Mouse (Mus musculus) kidney, postnatal 14 days (tissue): ENCODE results near the gene Taf12.

Source experiments
- DNase-seq: peaks from one replicate; pipeline ENCODE4 v3.0.0; 2022; ENCODE audit warnings: mixed read lengths

Gene Taf12

GRCm38 (mm10) chr4:132315711-132316110 is 41.5 kb downstream of the Taf12 start:
- DNase-seq, result peak; percentile 47

GRCm38 (mm10) chr4:132326481-132326880 is 52.3 kb downstream of the Taf12 start:
- DNase-seq, result peak; percentile 21

GRCm38 (mm10) chr4:132328391-132328982 is 54.3 kb downstream of the Taf12 start:
- no peak for DNase-seq

- DNase-seq, result peak; percentile 94
Measured at GRCm38 (mm10) chr4:132329115-132329834, 55.1 kb downstream of the Taf12 start, which contains the start of gene Trnau1ap. TSS of gene Trnau1ap (minus strand) at chr4:132329538.

GRCm38 (mm10) chr4:132329835-132330354 is 55.7 kb downstream of the Taf12 start:
- no peak for DNase-seq

GRCm38 (mm10) chr4:132331960-132332359 is 57.8 kb downstream of the Taf12 start:
- no peak for DNase-seq

- DNase-seq, result peak; percentile 51
Measured at GRCm38 (mm10) chr4:132332880-132333279, 58.7 kb downstream of the Taf12 start.

- DNase-seq, result peak; percentile 51
Measured at GRCm38 (mm10) chr4:132338943-132339342, 64.8 kb downstream of the Taf12 start.

- DNase-seq, result no peak
Measured at GRCm38 (mm10) chr4:132341451-132341850, 67.3 kb downstream of the Taf12 start.

- DNase-seq, result no peak
Measured at GRCm38 (mm10) chr4:132344403-132345134, 70.4 kb downstream of the Taf12 start.
